Mouse (Mus musculus): ENCODE results near the gene Actr5. TPM values are rescaled to one million over a fixed set of nuclear protein-coding genes. Genes with fewer than 3 reads are reported as not detected.

The Actr5 gene
- polyA plus RNA-seq, 1 experiment from 2014 or later = 15.8 TPM

GRCm38 (mm10) chr2:158684247-158684843, 59.7 kb downstream of the Actr5 start:
- H3K9me3 ChIP-seq (ENCODE audit: control insufficient read depth, low read length) = no peaks in the 10 kb centered on the region
- H3K4me3 ChIP-seq (ENCODE audit: low read depth, low read length) = no peak overlapping the region
- H3K27ac ChIP-seq (ENCODE audit: low read depth, low read length) = no peak overlapping the region
- no peak for DNase-seq (ENCODE audit: low spot score)
- no peaks in the 10 kb centered on the region for H3K27me3 ChIP-seq (replicated peaks; ENCODE audit: control insufficient read depth, insufficient read depth, low read length)
- H3K36me3 ChIP-seq (ENCODE audit: control insufficient read depth, insufficient read depth, low read length) = no peaks in the 10 kb centered on the region
- WGBS = 66% methylated on average over 9 of the region's 9 CpGs
- no peak overlapping the region for H3K4me2 ChIP-seq
- H3K4me1 ChIP-seq (replicated peaks; ENCODE audit: control insufficient read depth, insufficient read depth, low read length) = no peaks in the 10 kb centered on the region
- H3K9ac ChIP-seq (ENCODE audit: low read depth, low read length) = no peak overlapping the region
- ATAC-seq (replicated peaks; ENCODE audit: low FRiP score) = no peak

DNA sequence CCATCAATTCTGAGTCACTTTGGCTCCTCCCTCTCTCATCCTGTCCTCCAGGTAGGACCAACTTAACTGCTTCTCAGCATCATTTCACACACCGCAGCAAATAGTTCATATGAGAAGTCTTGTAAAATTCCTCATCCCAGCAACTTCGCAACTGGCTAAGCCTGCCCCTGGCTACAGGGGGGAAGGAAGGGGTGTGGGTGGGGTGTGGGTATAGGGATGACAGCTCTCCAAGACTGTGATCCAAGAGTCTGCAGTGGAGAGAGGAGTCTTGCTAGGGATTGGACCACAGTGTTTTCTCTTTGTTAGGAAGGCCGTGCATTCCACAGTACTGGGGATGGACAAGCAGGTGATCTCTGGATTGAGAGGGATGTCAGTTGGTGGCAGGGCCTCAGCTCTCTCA, 60.2 kb downstream of the Actr5 start:
- WGBS = 72% methylated on average over 3 of the region's 3 CpGs
- Histone ChIP-seq H3K4me3 (ENCODE audit: low read depth, low read length) (no peak overlapping the region), H3K4me2 (no peak overlapping the region), H3K9me3 (ENCODE audit: control insufficient read depth, low read length) (no peaks in the 10 kb centered on the region), H3K9ac (ENCODE audit: low read depth, low read length) (no peak overlapping the region), H3K4me1 (replicated peaks; ENCODE audit: control insufficient read depth, insufficient read depth, low read length) (no peaks in the 10 kb centered on the region), H3K36me3 (ENCODE audit: control insufficient read depth, insufficient read depth, low read length) (no peaks in the 10 kb centered on the region), H3K27ac (ENCODE audit: low read depth, low read length) (no peak overlapping the region), H3K27me3 (replicated peaks; ENCODE audit: control insufficient read depth, insufficient read depth, low read length) (no peaks in the 10 kb centered on the region)
- DNase-seq (ENCODE audit: low spot score) = no peak
- no peak for ATAC-seq (replicated peaks; ENCODE audit: low FRiP score)

DNA sequence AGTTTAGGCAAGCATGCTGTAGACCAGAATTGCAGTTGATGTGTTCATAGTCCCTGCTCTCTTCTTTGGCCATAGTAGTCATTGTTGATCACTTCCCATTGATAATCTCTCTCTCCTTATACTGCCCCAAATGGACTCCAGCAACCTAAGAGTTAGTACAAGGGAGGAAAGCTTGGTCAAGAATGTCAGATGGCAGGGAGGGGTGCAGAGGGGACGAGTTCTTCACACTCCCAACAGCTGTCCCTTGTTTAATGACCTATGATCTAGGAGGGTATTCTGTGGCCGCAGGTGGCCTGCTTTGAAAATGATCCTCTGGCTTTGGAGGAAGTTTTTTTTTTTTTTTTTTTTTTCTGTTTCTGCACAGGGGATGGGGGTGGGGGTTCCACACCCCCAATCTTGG, 61.7 kb downstream of the Actr5 start:
- H3K9me3 ChIP-seq (ENCODE audit: control insufficient read depth, low read length) = no peaks in the 10 kb centered on the region
- WGBS = 56% methylated on average over 2 of the region's 2 CpGs
- no peak overlapping the region for H3K4me2 ChIP-seq
- DNase-seq (ENCODE audit: low spot score) = no peak
- ATAC-seq (replicated peaks; ENCODE audit: low FRiP score) = no peak
- H3K9ac ChIP-seq (ENCODE audit: low read depth, low read length) = no peak overlapping the region
- H3K27ac ChIP-seq (ENCODE audit: low read depth, low read length) = no peak overlapping the region
- no peak overlapping the region for H3K4me3 ChIP-seq (ENCODE audit: low read depth, low read length)
- no peaks in the 10 kb centered on the region for H3K36me3 ChIP-seq (ENCODE audit: control insufficient read depth, insufficient read depth, low read length)
- no peaks in the 10 kb centered on the region for H3K27me3 ChIP-seq (replicated peaks; ENCODE audit: control insufficient read depth, insufficient read depth, low read length)
- no peaks in the 10 kb centered on the region for H3K4me1 ChIP-seq (replicated peaks; ENCODE audit: control insufficient read depth, insufficient read depth, low read length)

DNA sequence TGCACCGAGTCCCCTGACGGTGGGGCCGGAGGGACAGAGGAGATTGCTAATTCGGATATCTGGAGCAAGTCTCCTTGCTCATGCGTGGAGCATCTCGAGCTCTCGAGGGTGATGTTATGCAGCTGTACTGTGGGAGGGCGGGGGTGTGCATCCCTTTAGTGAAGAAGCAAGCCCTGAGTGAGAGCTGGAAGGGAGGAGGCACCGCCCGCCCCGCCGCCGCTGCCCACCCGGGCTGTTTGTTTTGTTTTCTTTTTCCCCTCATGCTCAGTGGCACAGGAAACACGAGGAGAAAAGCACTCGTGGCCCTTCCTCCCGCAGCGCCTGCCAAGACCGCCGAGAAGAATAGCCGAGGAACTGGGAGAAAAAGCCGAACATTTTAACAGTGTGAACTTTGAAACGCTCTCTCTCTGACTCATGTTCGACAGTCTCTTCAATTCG, 63.1 kb downstream of the Actr5 start:
- no peak overlapping the region for H3K4me3 ChIP-seq (ENCODE audit: low read depth, low read length)
- no peaks in the 10 kb centered on the region for H3K27me3 ChIP-seq (replicated peaks; ENCODE audit: control insufficient read depth, insufficient read depth, low read length)
- no peaks in the 10 kb centered on the region for H3K9me3 ChIP-seq (ENCODE audit: control insufficient read depth, low read length)
- DNase-seq (ENCODE audit: low spot score) (no peak), ATAC-seq (replicated peaks; ENCODE audit: low FRiP score) (no peak)
- no peak overlapping the region for H3K9ac ChIP-seq (ENCODE audit: low read depth, low read length)
- H3K27ac ChIP-seq (ENCODE audit: low read depth, low read length) = no peak overlapping the region
- whole genome bisulfite sequencing = 53% methylated on average over 25 of the region's 25 CpGs
- no peaks in the 10 kb centered on the region for H3K36me3 ChIP-seq (ENCODE audit: control insufficient read depth, insufficient read depth, low read length)
- no peak overlapping the region for H3K4me2 ChIP-seq
- no peaks in the 10 kb centered on the region for H3K4me1 ChIP-seq (replicated peaks; ENCODE audit: control insufficient read depth, insufficient read depth, low read length)

MicroRNA genes within 50 kb of the gene (microRNA counts, 519-probe panel; counts per million panel counts)
- microRNA mmu-miR-3474 = not detected

Small RNAs within 50 kb of the gene (microRNA-seq; reads per million reads assigned to microRNA genes)
- gene Mir3474 (ENCODE audit: borderline number of aligned reads) = 1.8 reads per million

Other genes with a start within 250 kb of the Actr5 start
- gene Snhg11, start 249.2 kb upstream of the Actr5 start, polyA plus RNA-seq (2014; fragmentation: Nextera tagmentation; extraction: Ambion mirVana) = 2.4 and 3.9 TPM in 2 replicates
- 11.6 and 14.3 TPM in 2 replicates for gene Ralgapb, start 215.0 kb upstream of the Actr5 start, polyA plus RNA-seq (2014; fragmentation: Nextera tagmentation; extraction: Ambion mirVana)
- gene Adig, start 122.3 kb upstream of the Actr5 start, polyA plus RNA-seq (2014; fragmentation: Nextera tagmentation; extraction: Ambion mirVana) = not detected in 2 replicates
- gene Arhgap40, start 112.1 kb upstream of the Actr5 start, polyA plus RNA-seq (2014; fragmentation: Nextera tagmentation; extraction: Ambion mirVana) = not detected in 2 replicates
- 0.05 and 0.06 TPM in 2 replicates for gene Slc32a1, start 14.1 kb upstream of the Actr5 start, polyA plus RNA-seq (2014; fragmentation: Nextera tagmentation; extraction: Ambion mirVana)
- 4.4 and 5.2 TPM in 2 replicates for gene Ppp1r16b, start 40.5 kb downstream of the Actr5 start, polyA plus RNA-seq (2014; fragmentation: Nextera tagmentation; extraction: Ambion mirVana)
- 27.9 and 28.1 TPM in 2 replicates for gene Fam83d, start 143.2 kb downstream of the Actr5 start, polyA plus RNA-seq (2014; fragmentation: Nextera tagmentation; extraction: Ambion mirVana)
- gene Dhx35, start 169.9 kb downstream of the Actr5 start, polyA plus RNA-seq (2014; fragmentation: Nextera tagmentation; extraction: Ambion mirVana) = 11.6 and 13.0 TPM in 2 replicates